Mouse (Mus musculus): ENCODE measurements around the gene Gm4756.
"Not testable (repeated sequence)": the region's sequence is repeated elsewhere in the genome, so short reads cannot be mapped to it uniquely, and the experiment has no call there.

Gm4756 gene

DNA sequence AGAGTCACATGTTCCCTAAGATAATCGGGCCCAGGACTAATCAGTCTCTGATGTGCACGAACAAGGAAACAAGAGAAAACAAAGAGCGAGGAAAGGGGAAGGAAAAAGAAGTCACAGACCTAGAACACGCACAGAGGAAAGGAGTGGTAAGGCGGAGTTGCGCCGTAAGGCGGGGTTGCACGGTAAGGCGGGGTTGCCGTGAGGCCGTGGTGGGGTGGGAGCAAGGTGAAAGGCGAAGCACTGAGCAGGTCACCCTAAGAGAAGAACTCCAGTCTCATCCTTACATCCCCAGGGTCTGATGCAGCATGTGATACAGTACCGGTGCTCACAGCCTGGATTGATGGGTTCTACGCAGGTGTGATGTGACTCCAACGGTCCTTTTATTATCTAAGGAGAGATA, 6.3 kb upstream of the Gm4756 start:
- DNase-seq (ENCODE audit: low read depth in 1 of 2, low spot score in 2 of 2): no peak

DNA sequence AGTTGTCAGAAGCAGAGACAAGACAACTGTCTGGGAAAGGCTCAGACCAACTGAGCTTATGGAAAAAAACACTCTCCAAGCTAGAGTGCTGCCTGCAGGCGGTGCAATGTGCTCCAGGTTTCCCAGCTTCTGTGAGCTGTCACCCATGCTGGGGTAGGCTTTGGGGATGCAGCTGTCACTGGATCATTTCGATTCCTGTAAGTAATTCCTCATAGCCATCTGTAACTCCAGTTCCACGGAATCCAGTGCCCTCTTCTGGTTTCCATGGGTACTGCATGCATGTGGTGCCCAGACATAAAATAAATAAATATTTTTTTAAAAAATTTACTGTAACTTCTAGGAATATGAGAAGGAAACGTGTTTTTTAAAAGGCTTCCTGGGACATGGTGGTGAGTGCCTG, 5.2 kb upstream of the Gm4756 start:
- DNase-seq (ENCODE audit: low read depth in 1 of 2, low spot score in 2 of 2): no peak

DNA sequence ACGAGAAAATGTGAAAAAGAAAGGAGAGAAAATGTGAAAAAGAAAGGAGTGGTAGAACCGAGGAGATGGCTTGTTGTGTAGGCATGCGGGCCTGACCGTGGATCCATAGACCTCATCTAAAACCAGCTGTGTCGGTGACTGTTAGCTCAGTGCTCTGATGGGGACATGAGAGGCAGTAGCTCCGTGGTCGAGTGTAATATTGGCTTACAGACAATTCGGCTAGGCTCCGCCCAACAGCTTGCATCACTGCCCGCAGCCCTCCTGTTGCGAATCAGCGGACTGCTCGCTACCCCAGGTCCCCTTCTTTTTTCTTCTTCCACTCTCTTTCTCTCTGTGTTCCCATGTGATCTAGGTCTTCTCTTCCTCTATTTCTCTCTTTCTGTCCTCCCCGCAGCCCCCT, 540 bp downstream of the Gm4756 start:
- no peak for DNase-seq (ENCODE audit: low read depth in 1 of 2, low spot score in 2 of 2)

DNA sequence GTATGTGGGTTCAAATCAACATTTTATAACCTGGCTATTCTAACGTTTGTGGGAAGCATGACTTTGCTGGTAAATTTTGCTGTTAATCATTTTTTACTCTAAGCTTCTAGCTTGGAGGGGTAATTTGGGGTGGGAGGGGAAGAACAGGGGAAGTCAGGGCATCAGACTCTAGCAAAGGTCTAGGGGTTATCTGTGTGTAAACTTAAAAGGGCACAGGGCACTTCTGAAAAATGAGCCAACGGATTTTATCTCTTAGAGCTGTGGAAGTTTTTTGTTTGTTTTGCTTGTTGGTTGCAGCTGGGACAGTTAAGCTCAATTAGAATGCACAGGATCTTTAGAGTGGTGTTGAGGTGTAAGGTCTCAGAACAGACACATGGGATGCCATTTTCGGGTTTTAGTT, 11.4 kb downstream of the Gm4756 start:
- DNase-seq (ENCODE audit: low read depth in 1 of 2, low spot score in 2 of 2): no peak

DNA sequence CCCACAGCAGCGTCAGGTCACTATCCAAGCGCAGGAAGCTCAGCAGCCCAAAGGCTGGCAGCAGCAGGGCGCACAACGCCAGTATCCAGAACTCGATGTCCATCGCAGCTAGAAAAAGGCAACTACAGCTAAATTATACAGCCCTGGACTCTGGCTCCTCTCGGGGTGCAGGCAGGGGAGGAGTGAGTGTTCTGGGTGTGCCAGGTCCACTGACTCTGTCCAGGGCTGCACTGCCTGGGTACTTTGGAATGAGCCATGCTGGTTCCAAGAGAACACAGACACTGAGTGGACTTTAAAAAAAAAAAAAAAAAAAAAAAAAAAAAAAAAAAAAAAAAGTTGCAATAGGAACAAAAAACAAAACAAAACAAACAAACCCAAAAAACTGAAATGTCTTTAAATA, 20.7 kb downstream of the Gm4756 start:
- DNase-seq (ENCODE audit: low read depth in 1 of 2, low spot score in 2 of 2): no peak

DNA sequence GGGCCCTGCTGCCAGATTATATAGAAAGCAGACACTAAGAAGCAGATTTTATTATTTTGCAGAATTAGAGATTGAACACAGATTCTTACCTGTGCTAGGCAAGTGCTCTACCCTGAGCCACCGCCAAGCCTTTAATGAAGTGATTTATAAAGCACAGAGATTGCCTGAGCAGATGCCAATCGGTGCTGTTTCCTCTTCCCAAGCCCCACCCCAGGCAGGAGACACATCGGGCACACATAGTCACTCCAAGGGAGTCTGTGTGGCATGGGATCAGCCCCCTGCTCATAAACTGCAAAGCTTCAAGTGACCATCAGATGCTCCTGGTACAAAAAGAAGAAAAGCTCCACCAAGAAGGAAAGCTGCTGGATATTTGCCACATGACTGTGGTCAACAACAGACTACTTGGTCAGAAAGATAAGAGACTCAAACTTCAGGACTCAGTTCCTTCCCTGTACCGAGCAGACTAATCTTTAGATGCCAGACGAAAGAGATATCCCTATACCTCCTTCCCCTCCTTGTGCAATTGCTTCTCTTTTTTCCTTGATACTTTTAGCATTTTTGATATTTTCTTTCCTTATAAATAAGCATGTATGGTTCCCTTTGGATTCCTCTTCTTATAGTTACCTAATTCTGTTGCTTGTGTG, 26.5 kb downstream of the Gm4756 start:
- DNase-seq (ENCODE audit: low read depth in 1 of 2, low spot score in 2 of 2): no peak

DNA sequence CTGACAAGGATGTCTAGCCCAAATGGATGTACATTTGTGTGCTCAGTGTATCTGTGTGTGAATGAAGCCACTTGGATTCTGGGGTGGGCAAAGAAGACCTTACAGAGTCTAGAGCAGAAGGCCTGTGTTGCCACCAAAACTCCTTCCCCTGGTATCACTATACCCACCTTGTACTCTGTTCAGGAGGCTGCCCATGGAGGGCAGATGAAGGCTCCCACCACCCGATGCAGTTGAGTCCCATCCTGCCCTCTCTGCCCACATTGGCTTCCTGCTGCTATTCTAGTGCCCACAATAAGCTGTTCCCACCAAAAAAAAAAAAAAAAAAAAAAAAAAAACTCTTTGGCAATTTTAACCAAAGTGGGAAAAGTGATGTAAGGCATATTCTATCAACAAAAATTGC, 28.0 kb downstream of the Gm4756 start:
- DNase-seq (ENCODE audit: low read depth in 1 of 2, low spot score in 2 of 2): no peak

DNA sequence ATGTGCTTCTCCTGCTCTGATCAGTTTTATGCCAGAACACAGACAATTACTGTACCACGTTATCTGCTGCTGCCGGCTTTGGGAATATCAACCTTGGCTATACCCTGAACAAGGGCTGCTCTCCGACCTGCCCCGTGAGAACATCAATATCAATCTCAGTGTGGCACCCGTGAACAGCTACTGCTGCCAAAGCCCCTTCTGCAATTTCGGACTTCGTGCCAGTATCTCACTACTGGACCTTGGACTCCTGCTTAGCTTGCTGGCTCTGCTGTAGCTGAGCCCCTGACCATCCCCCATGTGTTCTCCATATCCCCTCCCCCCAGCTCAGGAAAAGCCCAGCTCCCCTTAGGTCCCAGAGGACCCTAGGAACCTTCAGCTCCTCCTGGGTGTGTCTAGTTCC, 28.6 kb downstream of the Gm4756 start:
- no peak for DNase-seq (ENCODE audit: low read depth in 1 of 2, low spot score in 2 of 2)

DNA sequence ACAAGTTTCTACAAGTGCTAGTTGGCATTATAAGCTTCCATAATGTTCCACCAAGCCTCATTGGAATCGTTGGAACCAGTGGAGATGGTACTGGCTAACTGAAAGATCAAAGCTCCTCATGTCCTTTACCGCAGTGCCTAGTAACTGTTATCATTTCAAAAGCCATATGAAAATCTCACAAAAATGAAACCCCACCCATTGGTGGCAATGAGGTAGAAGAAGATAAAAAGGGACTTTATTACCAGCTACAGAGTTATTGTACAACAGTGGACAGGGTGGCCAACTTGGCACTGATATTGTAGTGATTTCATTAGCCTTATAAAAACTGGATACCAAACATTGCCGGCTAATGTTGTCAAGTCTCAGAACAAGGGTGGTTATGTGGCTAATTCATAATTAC, 37.4 kb downstream of the Gm4756 start:
- no peak for DNase-seq (ENCODE audit: low read depth in 1 of 2, low spot score in 2 of 2)

DNA sequence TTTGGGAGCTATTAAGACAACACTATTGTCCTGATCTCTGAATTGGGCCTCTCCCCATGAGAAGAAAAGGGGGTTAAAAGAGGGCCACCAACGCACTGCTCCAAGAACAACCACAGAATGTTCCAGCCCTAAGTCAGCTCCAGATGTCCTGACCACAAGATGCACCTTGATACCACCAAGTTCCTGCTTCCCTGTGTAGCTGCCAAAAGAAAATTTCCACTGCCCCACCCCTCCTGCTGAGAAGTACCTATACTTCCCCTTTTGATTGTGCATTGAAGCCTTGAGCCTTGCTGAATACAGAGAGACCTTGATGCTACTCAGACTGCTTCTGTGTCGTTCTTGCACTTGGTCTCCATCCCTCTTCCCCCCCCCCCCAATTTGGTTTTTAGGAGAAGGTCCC, 50.7 kb downstream of the Gm4756 start:
- DNase-seq (ENCODE audit: low read depth in 1 of 2, low spot score in 2 of 2): not testable (repeated sequence)

DNA sequence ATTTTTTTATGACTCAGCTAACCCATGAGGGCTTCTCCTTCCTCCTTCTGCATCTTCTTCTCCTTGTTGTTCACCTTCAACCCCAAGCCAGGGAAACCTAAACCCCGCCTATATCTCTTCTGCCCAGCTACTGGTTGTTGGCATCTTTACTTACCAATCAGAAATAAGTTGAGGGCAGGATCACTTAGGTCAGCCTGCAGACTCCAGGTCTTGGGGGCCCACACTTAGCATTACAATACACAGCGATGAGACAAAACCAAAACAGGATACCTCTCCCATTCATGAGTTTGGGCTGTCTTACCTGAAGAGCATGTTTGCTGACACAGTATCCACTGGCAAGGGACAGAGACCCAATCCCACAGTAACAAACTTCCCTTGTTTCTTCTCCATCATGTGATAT, 55.5 kb downstream of the Gm4756 start:
- DNase-seq (ENCODE audit: low read depth in 1 of 2, low spot score in 2 of 2): no peak

DNA sequence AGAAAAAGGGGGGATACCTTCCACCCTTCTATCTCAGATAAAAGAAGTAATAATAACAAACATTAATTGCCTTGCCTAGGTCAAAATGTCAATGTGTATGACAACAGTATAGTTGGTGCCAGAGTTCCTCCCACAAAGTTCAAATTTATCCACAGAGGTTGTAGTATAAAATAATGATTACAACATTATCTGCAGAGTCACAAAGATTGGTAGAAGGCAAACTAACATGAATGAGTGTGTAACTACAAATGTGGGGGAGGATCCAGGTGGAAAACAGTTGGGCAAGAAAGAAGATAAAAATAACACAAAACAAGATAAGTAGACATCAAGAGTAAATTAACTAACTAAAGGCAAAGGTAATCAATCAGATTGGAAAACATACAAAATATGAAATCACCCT, 56.5 kb downstream of the Gm4756 start:
- DNase-seq (ENCODE audit: low read depth in 1 of 2, low spot score in 2 of 2): no peak

DNA sequence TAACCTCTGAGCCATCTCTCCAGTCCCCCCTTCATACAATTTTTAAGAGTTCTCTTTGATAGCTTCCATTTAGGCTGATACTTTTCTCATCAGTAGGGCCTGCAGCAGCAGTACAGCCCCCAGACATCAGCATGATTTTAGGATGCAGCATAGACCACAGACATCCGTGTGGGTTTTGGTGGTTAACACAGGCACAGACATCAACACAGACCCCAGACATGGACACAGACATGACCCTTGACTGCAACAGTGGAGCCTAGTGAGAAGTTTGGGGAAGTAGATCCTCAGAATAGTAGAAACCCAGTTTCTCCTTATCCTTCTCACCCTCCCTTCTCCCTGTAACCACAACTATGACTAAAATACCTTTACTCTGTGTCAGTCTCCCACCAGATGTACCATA, 64.1 kb downstream of the Gm4756 start:
- no peak for DNase-seq (ENCODE audit: low read depth in 1 of 2, low spot score in 2 of 2)

DNA sequence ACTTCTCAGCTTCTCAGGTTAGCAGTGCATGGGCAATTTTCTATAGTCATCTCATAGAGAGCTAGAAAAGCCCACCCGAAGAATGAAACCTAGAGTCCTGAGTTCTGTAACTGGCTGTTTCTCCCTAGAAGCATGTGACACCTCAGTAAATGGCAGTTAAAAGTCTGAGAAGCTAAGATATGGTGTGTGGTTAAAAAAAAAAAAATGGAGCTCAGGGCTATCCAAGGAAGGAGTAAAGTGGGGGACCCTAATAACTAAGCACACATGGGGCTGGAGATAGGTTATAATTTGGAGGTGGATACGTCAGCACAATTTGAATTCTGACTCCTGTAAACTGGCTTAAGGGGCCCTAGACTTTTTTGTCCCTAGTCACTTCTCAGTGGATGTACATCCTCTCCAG, 66.4 kb downstream of the Gm4756 start:
- no peak for DNase-seq (ENCODE audit: low read depth in 1 of 2, low spot score in 2 of 2)

DNA sequence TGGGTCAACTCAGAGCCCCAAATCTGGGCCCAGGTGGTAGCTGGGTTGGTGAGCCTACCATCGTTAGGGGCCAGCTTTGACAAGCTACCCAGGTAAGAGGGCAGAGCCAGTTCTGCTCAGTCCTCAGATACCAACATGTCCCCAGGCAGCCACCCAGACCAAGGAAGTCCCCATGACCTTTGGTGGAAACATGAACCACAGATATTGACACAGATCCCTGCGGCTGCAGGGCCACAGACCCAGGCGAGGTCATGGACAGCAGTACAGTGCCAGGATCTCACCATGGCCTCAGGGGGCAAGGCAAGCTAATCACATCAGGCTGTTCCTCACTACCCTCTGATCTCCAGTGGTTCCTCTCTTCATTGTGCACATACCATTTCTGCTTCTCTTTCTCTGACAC, 67.4 kb downstream of the Gm4756 start:
- no peak for DNase-seq (ENCODE audit: low read depth in 1 of 2, low spot score in 2 of 2)

DNA sequence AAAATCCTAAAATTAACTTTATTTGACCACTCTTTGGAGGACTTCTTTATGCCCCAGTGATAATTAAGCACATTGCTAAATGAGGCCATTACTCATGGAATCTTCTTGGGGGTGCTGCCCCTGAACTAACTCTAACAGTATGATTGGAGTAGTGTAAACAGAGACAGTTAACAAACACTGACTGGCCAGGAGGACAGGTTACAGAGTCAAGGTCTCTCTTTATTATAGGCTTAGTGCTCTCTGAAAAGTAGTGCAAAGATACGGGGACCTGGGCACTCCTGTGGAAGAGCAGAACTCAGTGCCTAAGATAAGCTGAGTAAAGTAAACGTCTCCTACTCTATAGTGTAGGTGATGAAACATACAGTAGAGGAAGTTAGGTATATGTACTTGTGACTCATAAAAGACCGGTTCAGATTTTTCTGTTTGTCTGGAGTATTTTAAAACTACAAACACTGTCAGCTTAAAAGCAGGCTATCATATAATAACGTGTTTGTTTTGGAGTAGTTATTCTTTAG, 85.1 kb downstream of the Gm4756 start:
- DNase-seq (ENCODE audit: low read depth in 1 of 2, low spot score in 2 of 2): no peak

DNA sequence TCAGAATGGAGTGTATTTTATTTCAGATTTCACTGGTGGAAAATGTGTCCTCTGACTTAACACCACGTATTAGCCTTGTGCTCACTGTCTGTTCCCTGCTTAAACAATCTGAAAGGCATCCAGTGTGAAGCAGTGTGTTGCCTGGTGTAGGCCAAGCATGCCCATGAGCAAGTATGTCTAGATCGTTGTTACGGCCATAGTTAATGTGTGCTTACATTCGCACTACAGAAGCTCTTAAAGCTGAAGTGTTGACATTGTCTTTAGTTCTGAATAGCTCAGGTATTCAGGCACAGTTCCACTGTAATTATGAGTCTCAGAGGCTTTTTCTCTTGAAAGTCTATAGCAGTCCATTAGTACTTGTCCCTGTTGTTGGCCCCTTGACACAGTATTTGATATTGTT, 95.1 kb downstream of the Gm4756 start:
- no peak for DNase-seq (ENCODE audit: low read depth in 1 of 2, low spot score in 2 of 2)

DNA sequence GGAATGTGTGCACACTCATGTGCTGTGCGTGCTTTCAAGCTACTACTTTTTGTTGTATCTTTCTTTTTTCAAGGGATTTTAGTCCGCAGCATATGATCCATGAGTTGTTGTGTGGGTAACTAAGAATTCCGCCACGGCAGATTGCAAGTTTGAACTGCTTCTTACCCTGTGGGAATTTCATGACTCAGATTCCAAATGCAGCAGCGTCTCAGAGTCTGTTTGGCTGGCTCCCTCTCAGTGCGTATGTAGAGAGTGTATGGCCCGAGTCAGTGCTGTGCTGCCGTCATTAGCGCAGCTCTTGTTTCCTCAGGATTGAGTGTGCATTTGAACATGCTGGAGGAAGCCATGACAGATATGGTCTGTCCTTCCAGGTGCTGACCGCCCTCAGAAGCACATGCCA, 110.9 kb downstream of the Gm4756 start:
- no peak for DNase-seq (ENCODE audit: low read depth in 1 of 2, low spot score in 2 of 2)

DNA sequence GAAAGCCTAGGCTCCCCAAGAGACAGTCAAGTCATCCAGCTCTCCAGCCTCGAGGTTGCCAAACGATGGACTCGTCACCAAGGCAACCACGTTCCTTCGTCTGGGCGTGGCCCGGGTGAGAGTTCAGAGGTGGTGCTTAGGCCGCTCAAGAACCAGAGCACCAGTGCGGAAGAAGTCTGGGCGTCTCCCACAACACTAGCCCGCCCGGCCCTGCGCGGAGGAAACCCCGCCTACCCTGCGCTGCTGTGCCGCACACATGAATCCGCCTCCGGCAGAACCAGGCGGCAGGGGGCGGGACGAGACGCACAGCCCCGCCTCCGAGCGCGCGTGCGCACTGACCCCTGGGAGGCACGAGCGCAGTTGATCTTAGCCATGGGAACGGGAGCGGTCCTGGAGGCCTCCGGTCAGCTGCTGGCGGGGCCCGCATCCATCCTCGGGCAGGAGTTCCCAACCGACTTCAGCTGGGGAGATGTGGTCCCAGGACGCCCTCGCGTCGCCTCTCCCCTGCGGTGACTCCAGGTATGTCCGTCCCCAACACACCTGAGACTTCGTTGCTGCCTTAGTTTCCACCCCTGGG, 113.4 kb downstream of the Gm4756 start, which contains the start of gene Pcnx4:
Gene Pcnx4, plus strand, starts transcription at position 363 of the 577 bp plus-strand sequence.
- DNase-seq (ENCODE audit: low read depth in 1 of 2, low spot score in 2 of 2): peak; percentile 79 to 94

DNA sequence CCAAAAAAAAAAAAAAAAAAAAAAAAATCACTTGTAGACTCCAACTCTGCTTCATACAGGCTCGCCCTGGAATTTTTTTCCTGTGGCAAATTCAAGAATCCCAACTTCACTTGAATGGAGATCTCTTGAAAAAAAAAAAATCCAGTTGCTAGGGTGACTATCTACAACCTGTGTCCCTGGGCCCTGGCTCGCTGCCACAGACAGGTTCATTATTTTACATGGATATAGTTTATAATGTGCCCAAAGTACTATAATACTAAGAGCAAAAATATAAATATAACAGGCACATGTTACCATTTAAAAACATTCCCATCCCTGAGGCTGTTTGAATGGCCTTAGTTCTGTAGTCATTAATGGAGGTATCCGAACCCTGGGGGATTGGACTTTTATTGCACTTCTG, 113.9 kb downstream of the Gm4756 start:
- DNase-seq (ENCODE audit: low read depth in 1 of 2, low spot score in 2 of 2): no peak

DNA sequence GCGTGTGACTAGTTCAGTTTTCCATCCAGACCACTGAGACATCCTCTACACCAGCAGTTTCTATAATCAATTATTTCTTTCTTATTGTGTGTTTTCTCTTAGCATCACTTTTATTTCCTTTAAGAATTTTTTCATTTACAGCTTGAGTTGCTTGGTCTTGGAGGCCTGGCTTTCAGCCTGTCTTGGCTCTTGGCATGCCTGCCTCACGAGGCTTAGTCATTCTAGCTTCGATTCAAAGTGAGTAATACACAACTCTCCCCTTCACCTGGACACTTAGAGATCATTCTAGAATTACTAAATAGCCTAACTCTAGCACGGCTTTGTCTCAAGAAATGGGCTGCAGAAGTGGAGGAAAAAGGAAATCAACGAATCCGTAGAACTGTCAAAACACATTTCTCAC, 115.5 kb downstream of the Gm4756 start:
- DNase-seq (ENCODE audit: low read depth in 1 of 2, low spot score in 2 of 2): no peak

DNA sequence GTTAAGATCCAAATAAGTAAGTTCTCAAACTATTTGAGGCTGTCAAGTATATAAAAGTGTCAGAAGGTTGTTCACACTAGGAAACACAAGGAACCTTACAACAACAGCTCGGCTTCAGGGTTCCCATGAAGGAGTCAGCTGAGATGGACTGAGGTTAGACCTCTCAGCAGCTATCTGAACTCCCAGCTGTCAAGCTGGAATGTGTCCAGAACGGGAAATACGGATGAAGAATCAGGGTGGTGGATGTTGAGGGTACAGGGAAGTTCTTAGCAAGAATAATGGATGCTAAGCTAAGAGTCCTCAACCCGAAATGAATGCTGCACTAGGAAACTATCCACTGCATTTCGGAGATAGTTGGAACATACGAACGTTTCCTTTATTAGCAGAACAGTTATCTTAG, 117.2 kb downstream of the Gm4756 start:
- DNase-seq (ENCODE audit: low read depth in 1 of 2, low spot score in 2 of 2): no peak

Measured in monocyte, adult 2 months (primary cell).